Mouse (Mus musculus): Measurements from ENCODE around the gene Mrpl52. TPM values are rescaled to one million over a fixed set of nuclear protein-coding genes. Genes with fewer than 3 reads are reported as not detected.

Gene Mrpl52
- polyA plus RNA-seq, 1 experiment from 2014 or later = 40.3 TPM

DNA sequence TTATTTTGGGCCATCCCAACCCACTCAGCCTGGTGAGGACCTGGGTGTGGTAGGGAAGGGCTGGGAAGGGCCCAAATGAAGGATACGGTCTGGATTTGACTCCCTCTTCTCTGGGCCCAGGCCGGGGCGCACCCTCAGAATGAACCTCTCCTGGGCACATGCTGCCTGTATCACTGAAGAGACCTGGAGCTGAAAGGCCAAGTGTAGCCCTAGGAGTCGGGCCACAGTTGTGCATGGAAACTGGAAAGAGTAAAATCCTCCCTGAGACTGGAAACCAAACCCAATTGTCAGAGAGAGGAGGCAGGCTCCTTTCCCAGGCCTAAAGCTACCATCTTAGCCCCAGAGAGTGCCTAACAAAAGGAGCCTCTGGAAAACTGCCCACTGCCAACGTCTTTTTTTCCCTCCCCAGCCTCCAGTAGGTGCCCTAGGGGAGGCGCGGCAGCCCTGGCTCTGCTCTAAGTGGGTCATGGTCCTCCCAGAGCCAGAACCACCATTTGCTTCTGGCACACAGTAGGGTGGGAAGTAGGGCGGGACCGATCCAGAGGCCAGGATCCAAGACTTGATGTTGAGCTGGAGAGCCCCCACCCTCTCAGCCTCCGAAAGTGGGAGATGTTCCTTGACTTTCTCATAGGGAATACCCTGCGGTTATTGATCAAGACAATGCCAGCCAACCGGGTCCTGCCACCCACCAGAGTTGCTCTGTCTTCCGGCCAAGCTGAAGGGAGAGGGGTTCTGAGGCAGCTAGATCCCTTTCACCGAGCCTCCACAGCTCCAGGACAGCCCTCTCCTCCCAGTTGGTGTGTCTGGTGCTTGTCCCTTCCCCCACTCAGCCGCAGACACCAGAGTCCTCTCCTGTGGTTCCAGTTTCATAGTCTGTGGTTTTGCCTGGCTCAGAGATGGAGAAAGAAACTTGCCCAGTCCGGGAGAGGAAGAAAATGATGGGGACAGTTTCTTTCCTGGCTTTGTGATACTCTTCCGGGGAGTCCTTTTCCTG, 6.4 kb downstream of the Mrpl52 start:
- 46% methylated on average over 14 of the region's 17 CpGs for WGBS (ENCODE audit: missing documents)
- Histone ChIP-seq H3K79me2 (ENCODE audit: inconsistent target) (no peaks in the 10 kb centered on the region; the same call in 1 of the 2 replicates), H3K36me3 (ENCODE audit: inconsistent target) (peaks cover 6% of the 10 kb centered on the region; the same call in 1 of the 2 replicates), H3K27ac (no peak overlapping the region), H3K4me3 (ENCODE audit: inconsistent target) (no peak overlapping the region)

DNA sequence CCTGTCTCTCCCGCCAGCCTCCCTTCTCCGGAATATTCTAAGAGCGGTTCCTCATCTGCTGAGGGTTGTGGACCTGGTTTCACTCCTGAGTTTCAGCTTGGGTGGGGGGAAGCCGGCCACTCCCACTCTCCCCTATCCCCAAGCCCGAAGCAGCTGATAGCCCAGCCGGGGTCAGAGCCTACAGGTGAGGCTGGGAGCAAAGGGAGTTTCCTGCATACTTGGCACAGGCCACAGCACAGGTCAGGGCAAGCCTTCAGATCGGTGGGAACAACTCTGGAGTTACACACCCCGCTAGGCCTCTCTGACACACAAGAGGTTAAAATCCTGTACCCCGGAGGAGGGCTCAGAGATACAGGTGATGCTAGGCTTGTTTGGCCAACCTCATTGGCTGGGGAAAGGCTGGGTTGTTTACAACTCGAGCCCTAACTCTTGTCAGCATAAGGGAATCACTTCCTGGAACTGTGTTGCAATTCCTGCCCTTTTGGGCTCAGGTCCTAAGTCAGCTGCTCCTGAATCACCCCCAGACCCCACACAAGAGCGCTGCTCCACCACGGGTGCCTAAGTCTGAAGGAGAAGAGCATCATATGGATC, 7.3 kb downstream of the Mrpl52 start:
- Histone ChIP-seq H3K27ac (no peak overlapping the region), H3K4me3 (ENCODE audit: inconsistent target) (no peak overlapping the region), H3K36me3 (ENCODE audit: inconsistent target) (peaks cover 6% of the 10 kb centered on the region; the same call in 1 of the 2 replicates), H3K79me2 (ENCODE audit: inconsistent target) (no peaks in the 10 kb centered on the region; the same call in 1 of the 2 replicates)
- 65% methylated on average over 12 of the region's 12 CpGs for WGBS (ENCODE audit: missing documents)

DNA sequence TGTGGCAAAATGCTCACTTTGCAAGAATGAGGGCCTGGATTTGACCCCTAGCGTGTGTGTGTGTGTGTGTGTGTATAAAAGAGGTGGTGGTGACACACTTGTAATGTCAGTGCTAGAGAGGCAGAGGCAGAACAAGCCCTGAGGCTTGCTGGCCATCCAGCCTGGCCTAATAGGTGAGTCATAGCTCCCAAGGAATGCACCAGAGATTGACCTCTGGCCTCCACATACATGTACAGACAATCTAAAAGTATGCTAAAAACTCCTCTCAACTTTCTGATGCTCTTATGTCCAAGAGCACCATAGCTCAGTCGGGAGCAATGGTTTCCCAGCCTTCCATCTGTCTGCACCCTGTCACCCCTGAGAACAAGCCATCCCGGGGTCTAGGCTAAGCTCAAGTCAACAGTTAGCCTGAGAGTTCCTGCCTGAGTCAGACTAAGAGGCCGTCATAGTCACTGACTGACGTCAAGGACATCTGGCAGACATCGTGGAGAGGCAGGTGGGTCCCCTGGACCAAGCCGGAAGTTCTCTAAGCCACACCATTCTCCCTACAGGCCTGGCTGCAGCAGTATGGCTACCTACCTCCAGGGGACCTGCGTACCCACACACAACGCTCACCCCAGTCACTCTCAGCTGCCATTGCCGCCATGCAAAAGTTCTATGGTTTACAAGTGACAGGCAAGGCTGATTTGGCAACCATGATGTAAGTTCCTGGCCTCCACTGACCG, 8.6 kb downstream of the Mrpl52 start:
- no peak overlapping the region for H3K27ac ChIP-seq
- 89% methylated on average over 11 of the region's 11 CpGs for WGBS (ENCODE audit: missing documents)
- H3K4me3 ChIP-seq (ENCODE audit: inconsistent target) = no peak overlapping the region
- H3K36me3 ChIP-seq (ENCODE audit: inconsistent target) = no peaks in the 10 kb centered on the region
- no peaks in the 10 kb centered on the region; the same call in 1 of the 2 replicates for H3K79me2 ChIP-seq (ENCODE audit: inconsistent target)

DNA sequence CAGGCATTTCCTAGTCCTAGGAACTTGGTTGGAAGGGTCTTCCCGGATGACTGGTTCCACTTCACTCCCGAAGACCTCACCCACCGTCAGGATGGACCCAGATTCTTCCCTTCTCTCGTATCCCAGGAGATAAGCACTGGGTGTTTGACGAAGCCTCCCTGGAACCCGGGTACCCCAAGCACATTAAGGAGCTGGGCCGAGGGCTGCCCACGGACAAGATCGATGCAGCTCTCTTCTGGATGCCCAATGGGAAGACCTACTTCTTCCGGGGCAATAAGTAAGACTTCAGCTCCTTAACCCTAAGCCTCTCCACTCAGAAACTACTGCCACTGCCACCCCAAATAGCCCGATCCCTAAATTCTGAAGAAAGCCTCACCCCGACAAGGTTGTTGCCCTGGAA, 12.4 kb downstream of the Mrpl52 start:
- Histone ChIP-seq H3K4me3 (ENCODE audit: inconsistent target) (no peak overlapping the region), H3K27ac (no peak overlapping the region), H3K79me2 (ENCODE audit: inconsistent target) (no peaks in the 10 kb centered on the region), H3K36me3 (ENCODE audit: inconsistent target) (no peaks in the 10 kb centered on the region)
- WGBS (ENCODE audit: missing documents) = 92% methylated on average over 12 of the region's 12 CpGs

DNA sequence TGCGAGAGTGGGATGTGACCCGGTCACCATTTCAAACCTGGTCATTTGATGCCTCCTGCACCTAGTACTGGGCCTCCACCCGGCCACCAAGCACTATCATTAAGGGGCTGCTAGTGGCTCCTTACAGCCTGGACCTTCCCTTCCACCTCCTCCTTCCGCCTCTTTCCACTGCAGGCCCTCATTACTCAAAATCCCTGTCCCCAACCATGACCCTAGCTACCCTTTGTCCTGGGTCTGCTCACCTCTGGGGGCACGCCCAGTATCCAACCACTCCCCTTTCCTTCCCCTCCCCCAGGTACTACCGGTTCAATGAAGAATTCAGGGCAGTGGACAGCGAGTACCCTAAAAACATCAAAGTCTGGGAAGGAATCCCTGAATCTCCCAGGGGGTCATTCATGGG, 12.9 kb downstream of the Mrpl52 start:
- no peak overlapping the region for H3K4me3 ChIP-seq (ENCODE audit: inconsistent target)
- no peaks in the 10 kb centered on the region for H3K79me2 ChIP-seq (ENCODE audit: inconsistent target)
- WGBS (ENCODE audit: missing documents) = 96% methylated on average over 7 of the region's 7 CpGs
- no peak overlapping the region for H3K27ac ChIP-seq
- no peaks in the 10 kb centered on the region for H3K36me3 ChIP-seq (ENCODE audit: inconsistent target)

DNA sequence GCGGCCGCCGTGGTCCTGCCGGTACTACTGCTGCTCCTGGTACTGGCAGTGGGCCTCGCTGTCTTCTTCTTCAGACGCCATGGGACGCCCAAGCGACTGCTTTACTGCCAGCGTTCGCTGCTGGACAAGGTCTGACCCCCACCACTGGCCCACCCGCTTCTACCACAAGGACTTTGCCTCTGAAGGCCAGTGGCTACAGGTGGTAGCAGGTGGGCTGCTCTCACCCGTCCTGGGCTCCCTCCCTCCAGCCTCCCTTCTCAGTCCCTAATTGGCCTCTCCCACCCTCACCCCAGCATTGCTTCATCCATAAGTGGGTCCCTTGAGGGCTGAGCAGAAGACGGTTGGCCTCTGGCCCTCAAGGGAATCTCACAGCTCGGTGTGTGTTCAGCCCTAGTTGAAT, 13.8 kb downstream of the Mrpl52 start:
- Histone ChIP-seq H3K27ac (no peak overlapping the region), H3K36me3 (ENCODE audit: inconsistent target) (no peaks in the 10 kb centered on the region), H3K4me3 (ENCODE audit: inconsistent target) (no peak overlapping the region), H3K79me2 (ENCODE audit: inconsistent target) (no peaks in the 10 kb centered on the region)
- 94% methylated on average over 14 of the region's 14 CpGs for WGBS (ENCODE audit: missing documents)

DNA sequence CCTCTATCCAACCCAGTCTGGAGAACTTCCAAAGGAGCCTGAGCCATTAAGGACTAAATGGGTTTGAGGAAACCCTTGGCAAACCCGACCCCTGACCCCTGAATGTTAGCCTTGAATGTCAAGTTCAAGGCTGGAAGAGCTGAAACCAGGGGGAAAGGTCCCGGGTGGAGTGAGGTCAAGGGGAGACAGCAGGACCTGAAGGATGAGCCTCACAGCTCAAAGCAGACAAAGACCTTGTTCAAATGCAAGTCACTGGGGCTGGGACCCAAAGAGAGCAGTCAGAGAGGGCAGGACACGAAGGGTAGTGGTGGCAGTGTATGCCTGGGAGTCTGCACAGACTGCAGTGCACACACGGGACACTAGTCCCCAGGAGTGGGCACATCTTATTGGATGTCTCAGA, 14.7 kb downstream of the Mrpl52 start:
- H3K4me3 ChIP-seq (ENCODE audit: inconsistent target) = no peak overlapping the region
- no peak overlapping the region for H3K27ac ChIP-seq
- no peaks in the 10 kb centered on the region for H3K36me3 ChIP-seq (ENCODE audit: inconsistent target)
- H3K79me2 ChIP-seq (ENCODE audit: inconsistent target) = no peaks in the 10 kb centered on the region
- 96% methylated on average over 4 of the region's 4 CpGs for WGBS (ENCODE audit: missing documents)

DNA sequence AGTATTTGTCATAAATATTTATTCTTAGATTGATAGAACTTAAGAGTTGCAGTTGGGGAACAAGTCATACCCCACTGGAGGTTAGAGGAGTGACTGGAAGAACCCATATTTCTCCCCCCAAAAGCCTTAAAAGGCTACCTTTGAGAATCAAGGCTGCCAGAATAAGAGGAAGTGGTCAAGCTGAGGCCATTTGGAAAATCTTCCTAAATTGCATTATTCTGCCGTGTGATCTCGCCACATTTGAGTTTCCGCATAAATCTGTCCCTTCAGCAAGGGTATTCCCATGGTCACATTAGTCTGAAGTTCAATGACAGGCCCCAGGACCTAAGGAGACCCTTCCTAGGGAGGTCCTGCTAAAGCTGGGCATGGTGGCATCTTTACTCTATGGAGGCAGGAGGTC, 15.8 kb downstream of the Mrpl52 start:
- Histone ChIP-seq H3K4me3 (ENCODE audit: inconsistent target) (no peak overlapping the region), H3K36me3 (ENCODE audit: inconsistent target) (no peaks in the 10 kb centered on the region), H3K79me2 (ENCODE audit: inconsistent target) (no peaks in the 10 kb centered on the region), H3K27ac (no peak overlapping the region)
- 9% methylated on average over 3 of the region's 3 CpGs for WGBS (ENCODE audit: missing documents)

DNA sequence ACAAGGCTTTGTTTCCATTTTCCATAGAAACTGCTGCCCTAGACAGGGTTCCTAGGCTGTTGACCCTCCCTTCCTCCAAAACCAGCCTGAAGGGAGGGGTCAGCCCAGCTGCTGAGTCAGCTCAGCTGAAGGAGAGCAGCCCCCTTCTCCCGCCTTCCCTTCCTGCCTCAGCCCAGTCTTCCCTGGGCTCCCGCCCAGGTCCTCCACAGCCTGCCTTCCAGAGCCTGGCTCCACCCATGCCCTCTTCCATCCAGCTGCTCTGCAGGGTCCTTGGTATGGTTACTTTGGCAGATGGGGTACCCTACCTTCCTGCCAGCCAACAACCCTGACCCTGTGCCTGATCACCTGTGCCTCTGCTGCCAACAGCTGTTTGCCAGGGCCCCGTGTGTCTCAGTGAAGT, 16.5 kb downstream of the Mrpl52 start:
- no peaks in the 10 kb centered on the region for H3K79me2 ChIP-seq (ENCODE audit: inconsistent target)
- no peak overlapping the region for H3K27ac ChIP-seq
- WGBS (ENCODE audit: missing documents) = 72% methylated on average over 3 of the region's 3 CpGs
- H3K36me3 ChIP-seq (ENCODE audit: inconsistent target) = no peaks in the 10 kb centered on the region
- no peak overlapping the region for H3K4me3 ChIP-seq (ENCODE audit: inconsistent target)

DNA sequence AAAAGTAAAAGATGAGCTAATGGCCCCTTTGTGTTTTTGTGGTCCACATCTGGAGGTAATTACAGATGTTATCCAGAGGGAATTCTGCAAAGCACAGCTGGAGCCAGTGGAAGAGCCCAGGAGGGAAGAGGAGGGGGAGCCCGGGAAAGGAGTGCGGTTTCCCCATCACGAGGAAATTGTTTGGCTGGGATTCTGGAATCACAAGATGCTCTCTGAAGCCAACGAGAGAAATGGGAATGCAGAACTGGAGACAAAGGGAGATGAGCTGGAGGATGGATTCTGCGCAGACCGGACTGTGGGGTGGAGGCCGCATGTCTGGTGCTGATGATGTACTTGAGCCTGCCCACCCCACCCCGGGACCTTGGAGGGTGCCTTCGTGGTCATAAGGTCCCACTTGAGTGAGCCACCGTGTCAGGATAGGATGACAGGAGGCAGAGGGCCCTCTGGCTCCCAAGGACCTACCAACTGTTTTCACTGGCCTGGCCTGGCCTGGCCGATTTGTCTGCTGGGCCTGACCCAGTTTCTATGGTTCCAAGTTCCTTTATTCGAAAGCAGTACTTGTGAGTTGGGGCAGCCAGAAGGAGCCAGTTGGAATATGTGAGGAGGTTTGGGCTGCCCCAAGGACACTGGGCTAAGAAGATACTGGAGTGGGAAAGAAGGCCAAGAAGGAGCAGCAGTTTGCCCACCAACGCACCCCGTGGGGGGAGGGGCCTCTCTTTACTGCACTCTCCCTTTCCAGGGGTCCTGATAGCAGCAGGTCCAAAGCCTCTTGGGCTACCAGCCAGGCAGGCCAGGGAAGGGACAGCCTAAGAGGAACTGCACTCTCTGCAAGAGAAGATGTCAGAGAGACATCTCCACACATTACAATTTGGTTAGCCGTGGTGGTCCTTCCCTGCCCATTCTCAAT, 17.3 kb downstream of the Mrpl52 start:
- Histone ChIP-seq H3K79me2 (ENCODE audit: inconsistent target) (no peaks in the 10 kb centered on the region), H3K36me3 (ENCODE audit: inconsistent target) (no peaks in the 10 kb centered on the region), H3K4me3 (ENCODE audit: inconsistent target) (no peak overlapping the region), H3K27ac (no peak overlapping the region)
- 88% methylated on average over 14 of the region's 15 CpGs for WGBS (ENCODE audit: missing documents)

DNA sequence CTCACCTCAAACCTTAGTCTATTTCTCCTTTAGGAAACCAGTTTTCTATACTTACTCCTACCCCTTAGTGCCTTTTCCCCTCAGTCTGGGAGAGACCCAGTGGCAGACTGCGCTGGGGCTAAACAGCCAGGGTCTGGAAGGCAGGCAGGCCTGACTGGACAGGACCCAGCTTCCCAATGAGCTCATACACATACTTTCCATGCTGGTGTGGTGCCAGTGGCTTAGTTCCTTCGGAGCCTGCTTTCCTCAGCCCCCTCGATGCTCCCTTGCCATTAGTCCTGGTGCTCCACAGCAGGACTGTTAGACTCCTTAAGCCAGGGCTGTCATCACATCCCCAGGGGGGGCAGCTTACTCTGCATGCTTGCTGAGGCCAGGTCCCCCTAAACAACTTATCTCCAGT, 18.8 kb downstream of the Mrpl52 start:
- Histone ChIP-seq H3K4me3 (ENCODE audit: inconsistent target) (no peak overlapping the region), H3K36me3 (ENCODE audit: inconsistent target) (no peaks in the 10 kb centered on the region), H3K79me2 (ENCODE audit: inconsistent target) (no peaks in the 10 kb centered on the region), H3K27ac (no peak overlapping the region)
- WGBS (ENCODE audit: missing documents) = 90% methylated on average over 3 of the region's 3 CpGs

DNA sequence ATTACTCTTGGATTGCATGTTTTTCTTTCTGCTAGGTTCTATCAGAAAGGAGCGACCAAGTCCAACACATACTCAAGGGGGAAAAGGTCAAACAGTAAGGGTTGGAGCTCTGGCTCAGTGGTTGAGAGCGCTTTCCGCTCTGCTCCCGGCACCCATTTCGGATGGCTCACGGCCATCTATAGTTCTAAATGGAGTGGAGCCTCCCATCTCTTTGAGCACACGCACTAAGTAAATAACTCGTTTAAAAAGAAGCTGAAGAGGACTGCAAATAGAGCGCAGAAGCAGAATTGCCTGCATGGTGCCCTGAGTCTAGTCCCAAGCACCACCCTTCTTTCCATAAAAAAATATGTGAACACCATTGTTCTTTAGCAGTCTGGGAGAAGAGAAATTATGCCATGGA, 26.9 kb downstream of the Mrpl52 start:
- H3K27ac ChIP-seq = no peak overlapping the region
- H3K36me3 ChIP-seq (ENCODE audit: inconsistent target) = no peaks in the 10 kb centered on the region
- H3K4me3 ChIP-seq (ENCODE audit: inconsistent target) = no peak overlapping the region
- 93% methylated on average over 8 of the region's 9 CpGs for WGBS (ENCODE audit: missing documents)
- no peaks in the 10 kb centered on the region for H3K79me2 ChIP-seq (ENCODE audit: inconsistent target)

DNA sequence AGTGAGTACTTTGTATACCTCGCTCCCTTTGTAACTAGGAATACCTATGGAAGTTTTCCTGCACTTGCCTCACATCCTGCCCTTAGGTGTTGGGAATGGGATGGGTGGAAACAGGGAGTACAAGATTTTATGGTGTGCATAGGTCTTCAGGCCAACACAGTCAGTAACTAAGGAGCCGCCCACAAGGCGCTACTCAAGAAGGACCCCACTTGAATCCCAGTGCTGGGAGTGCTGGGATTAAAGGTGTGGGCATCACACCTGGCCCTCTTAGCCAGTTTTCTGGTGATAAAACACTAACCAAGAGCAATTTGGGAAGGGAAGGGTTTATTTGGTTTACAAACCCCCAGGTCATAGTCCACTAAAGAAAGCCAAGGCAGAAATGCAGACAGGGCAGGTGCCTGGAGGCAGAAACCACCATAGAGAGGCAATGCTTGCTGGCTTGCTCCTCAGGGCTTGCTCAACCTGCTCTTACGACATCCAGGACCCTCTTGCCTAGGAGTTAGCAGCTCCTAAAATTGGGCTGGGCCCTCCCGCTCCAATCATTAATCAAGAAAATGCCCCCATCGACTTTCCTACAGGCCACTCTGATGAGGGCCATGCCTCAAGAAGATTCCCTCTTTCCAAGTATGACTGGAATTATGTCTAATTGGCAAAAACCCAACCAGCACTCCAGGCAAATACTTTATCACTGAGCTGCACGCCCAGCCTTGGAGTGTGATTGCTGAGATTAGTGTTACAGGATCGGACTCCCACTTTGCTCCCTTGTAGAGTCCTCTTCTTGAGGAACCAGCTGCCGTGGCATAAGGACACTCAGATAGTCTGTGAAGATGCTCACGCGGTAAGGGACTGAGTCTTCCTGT, 28.2 kb downstream of the Mrpl52 start:
- no peak overlapping the region for H3K4me3 ChIP-seq (ENCODE audit: inconsistent target)
- no peak overlapping the region for H3K27ac ChIP-seq
- H3K79me2 ChIP-seq (ENCODE audit: inconsistent target) = no peaks in the 10 kb centered on the region
- 84% methylated on average over 11 of the region's 11 CpGs for WGBS (ENCODE audit: missing documents)
- H3K36me3 ChIP-seq (ENCODE audit: inconsistent target) = no peaks in the 10 kb centered on the region

All from macrophage (primary cell).